Mouse (Mus musculus) megakaryocyte, embryonic 14.5 days (primary cell): ENCODE measurements at regions not wholly inside any gene's neighbourhood (a gene's known extent, or its start where the extent isn't known, plus 50 kb on each side); places are given as distances from the start of the nearest gene placed in this dataset.

Source experiments
- FLI1 ChIP-seq: IDR thresholded peaks from 2 replicates; pipeline ENCODE4 v1.6.1; 2012; ENCODE audit warnings: low read length, inconsistent platforms, mixed read lengths
- GATA1 ChIP-seq: IDR thresholded peaks from 3 replicates; pipeline ENCODE4 v1.6.1; 2012; ENCODE audit warnings: mixed read lengths, low read length, inconsistent platforms, borderline replicate concordance

GRCm38 (mm10) chr2:61346012-61346760 lies 232.2 kb upstream of the Tank start:
- TF ChIP-seq GATA1, result no peak
- TF ChIP-seq FLI1, result no peak
